Mouse (Mus musculus) NIH3T3 (cell line): ENCODE measurements around the gene Hecw1.

Source experiments
- DNase-seq: peaks from one replicate; pipeline ENCODE4 v3.0.0-alpha.2; 2012; ENCODE audit warnings: low read depth

Gene Hecw1

DNA sequence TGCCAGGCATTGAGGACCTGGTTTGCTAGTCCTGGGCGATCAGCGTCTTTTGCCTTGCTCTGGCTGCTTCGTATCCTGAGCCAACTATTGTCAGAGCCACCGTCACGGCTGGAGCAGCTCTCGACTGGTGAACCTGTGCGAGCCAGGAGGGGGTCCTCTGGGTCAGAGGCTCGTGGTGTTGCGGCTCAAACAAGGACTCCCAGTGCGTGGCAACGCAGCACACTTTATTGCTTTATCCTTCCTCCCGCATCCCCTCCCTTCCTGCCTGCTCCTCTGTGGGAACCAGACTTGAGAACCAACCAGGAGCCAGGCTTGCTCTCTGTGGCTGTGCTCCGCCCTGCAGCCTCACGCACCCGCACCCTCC, at the start of gene Hecw1:
Gene Hecw1 (minus strand): TSS at position 323 of the 364 bp plus-strand sequence.
- no peak for DNase-seq

GRCm38 (mm10) chr13:14561336-14561735, 38.3 kb upstream of the Hecw1 start:
- DNase-seq, result peak; percentile 60

DNA sequence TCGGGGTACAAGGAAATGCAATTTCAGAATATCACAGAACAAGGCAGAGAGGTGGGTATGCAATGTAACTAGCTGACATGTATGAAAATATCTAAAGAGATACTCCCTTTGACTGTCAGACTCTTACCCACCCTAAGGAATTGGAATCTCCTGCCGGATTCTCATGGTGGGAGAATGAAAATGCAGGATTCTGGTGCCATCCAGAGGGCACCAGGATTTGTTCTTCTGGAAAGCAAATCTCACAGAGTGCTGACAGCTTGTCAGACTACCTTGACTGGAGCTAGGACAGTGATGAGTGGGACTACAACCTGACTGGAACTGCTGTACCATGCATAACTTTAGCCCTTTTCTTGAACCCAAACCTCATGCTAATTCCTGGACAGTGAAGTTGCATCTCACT, 29.6 kb upstream of the Hecw1 start:
- peak; percentile 24 for DNase-seq

DNA sequence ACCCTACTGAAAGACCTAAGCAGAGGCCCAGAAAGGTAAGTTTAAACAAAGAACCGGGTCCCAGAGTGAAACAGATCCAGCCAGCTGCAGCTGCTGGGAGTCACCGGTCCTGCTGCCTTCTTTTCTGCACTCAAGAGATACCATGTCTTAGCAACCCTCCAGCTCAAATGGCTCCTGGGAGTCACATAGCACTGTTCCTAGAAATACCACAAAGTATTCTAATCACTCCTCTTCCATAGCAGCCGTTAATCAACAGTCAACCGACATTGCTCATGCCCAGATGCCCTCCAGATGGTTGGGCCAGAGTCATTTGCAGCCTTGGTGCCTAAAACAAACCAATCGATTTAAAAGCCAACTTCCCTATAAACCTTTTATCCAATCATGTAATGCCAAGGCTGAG, 19.8 kb upstream of the Hecw1 start:
- no peak for DNase-seq

GRCm38 (mm10) chr13:14522128-14522905, 711 bp downstream of the Hecw1 start:
- DNase-seq, result peak; percentile 3

GRCm38 (mm10) chr13:14521746-14522127, 1.3 kb downstream of the Hecw1 start:
- no peak for DNase-seq

- DNase-seq, result no peak
Measured at GRCm38 (mm10) chr13:14519605-14520004, 3.4 kb downstream of the Hecw1 start.

DNA sequence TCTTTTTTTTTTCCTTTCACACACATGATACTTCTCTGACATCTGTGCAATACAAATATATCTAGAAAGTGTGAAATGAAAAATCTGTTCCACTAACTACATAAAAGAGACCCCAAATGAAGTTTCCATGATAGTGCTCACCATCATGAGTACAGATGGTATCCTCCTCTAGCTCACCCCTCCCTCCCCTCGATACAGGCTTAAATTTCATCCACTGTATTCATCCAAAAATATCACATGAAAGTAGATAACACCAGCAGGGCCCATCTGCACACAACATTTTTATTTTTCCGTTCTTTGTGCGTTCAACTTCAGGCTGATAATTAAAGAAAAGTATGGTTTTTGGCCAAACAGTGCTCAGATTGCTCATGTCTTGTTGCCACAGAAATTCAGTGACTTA, 5.5 kb downstream of the Hecw1 start:
- no peak for DNase-seq

DNA sequence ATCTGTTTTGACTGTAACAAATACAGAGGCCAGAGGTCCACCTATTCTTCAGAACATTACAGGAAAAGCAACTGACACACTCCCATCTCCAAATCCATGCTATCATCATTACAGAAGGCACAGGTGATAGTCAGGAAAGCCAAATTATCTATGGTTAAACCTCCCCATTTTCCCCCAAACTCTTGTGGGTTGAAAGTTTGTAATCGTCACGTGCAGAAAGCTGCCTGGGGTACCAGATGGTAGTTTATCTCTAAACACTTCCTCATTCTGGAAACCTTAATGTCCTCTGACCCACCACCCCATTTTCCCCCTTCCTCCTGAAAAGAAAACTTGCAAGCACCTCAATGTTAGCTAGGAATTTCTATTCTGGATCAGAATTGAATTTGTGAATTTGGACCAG, 7.9 kb downstream of the Hecw1 start:
- DNase-seq, result no peak

GRCm38 (mm10) chr13:14513934-14514333, 9.1 kb downstream of the Hecw1 start:
- no peak for DNase-seq

DNA sequence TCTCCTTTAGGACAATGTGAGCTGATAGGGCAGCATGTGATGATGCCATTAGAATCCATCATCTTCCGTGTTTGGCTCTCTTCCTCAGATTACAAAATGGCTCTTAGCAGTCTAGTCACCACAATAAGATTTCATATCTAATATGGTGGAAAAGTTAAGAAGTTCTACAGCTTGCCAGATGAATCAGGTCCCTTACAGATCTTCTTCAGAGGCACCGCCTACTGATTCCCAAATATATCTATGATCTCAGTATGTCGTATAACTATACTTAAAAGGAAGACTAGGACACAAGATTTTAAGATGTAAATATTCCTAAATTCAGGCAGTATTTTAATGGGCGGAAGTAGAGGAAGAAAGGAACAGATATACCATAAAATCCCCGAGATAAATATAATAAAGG, 16.3 kb downstream of the Hecw1 start:
- DNase-seq, result no peak

- DNase-seq, result no peak
Measured at GRCm38 (mm10) chr13:14500251-14500650, 22.8 kb downstream of the Hecw1 start.

DNA sequence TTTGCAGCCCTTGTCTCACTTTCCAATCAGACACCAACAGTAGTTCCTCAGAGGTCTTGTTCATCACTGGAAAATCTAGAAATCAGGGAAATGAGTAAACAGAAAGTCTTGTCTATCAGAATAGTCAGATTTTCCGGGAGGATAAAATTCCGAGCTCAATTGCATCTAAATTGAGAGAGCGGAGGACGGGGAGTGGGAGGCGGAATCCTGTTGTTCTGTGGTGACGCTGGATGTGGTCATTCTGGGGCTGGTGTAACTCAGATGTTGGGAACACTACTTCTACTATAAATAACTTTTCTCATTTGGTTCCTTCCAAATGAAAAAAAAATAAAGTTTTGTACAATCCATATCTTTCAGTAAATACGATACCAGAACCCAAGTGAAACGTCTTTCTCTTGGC, 24.2 kb downstream of the Hecw1 start:
- DNase-seq, result no peak

DNA sequence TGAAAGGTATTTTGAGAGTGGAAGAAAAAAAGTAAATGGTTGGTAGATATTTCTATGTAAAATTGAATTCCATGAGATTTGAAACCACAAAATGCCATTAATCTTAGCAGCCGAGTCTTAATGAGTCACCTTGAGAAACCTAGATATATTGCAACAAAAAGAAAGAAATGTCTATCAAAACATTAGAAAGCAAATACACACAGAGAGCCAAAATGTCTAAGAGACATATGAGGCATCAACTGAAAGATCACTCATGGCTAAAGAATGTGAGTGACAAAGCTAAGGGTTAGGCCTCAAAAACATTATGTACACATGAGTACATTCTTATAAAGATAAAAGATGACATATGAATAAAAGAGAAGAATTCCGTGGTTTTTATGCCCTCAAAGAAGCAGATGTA, 26.1 kb downstream of the Hecw1 start:
- DNase-seq, result peak; percentile 59

DNA sequence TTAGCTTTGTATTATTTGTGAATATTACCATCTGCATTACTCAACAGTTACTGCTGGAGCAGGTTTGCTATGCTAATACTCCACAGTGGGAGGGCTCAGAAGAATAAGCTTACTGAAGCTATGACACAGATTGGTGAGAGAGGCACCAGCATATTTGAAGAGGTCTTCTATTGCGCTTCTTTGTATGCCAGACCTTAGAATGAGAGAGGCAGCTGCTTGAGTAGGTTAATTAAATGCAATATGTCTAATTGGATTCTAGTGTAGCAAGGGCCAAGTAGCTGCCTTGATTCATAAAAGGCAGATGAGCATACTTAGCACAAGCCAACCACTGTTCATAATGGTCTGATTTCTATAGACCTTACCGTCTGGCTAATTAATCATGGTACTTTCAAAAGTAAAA, 35.2 kb downstream of the Hecw1 start:
- DNase-seq, result no peak

DNA sequence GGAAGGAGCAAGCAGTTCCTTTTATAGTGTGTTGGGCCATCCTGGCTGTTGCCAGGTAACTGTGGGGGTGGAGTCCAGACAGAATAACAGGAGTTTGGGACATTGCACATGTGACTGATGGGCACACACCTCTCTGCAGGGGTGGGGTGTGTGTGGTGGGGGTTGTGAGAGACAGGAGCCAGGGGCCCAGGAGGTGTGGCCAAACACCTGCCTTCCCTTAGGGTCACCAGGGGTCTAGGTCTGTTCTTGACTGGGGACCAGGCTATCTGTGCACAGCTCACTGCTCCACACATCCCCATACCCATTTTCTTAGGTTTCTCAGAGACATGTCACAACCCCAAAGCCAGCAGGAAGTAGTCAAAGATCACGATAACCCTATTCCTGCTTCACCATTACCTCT, 51.9 kb downstream of the Hecw1 start:
- DNase-seq, result no peak

DNA sequence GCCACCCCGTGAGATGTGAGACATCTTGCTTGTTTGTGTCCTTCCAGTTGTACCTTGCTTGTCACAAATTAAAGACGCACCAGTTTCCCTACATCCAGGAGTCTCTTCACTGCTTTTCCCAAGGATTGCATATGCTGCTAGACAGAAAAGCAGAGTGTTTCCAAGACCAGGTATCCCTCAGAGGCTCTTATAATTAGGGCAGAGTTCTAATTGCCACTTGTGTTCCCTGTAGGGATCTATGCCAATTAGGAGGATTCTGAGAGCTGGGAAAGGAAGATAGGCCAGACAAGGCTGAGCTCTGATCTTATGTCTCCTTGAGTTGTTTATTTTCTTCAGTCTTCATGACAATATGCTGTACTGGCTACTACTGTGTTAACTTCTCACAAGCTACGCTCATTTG, 55.5 kb downstream of the Hecw1 start:
- DNase-seq, result no peak

DNA sequence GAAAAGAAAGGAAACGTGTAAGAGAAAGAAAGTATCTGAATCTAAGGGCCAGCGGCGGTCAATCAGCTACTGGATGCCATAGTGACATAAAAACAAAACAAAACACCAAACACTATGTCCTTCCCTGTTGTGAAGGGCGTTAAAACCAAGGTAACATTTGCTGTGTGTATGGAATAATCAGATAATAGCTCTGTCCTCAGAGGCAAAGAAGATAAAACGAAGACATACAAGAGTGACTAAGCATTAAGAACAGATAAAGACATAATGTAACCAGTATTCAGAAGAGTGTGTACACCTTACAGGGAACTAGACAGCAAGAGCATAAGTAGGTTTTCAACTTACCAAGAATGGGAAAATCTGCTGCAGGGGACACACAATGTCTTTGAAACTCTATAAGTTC, 62.0 kb downstream of the Hecw1 start:
- DNase-seq, result no peak

- no peak for DNase-seq
Measured at GRCm38 (mm10) chr13:14457043-14457442, 66.0 kb downstream of the Hecw1 start.

DNA sequence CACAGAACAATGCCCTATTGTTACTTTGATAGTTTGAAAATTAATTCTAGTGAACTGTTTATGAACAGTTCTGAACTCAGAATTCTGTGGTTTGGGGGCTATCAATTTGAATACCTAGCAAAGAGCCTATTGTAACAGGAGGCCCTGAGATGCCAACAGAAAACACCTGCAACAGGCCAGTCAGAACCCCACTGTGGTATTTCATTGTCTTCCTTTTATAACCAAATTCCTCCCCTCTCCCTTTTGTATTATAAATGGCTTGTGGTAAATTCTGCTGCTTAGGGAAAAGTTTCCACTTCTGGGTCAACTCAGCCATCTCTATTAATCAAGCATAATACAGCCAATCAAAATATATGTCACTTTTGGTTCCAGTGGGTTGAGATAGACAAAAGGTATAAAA, 83.5 kb downstream of the Hecw1 start:
- no peak for DNase-seq

GRCm38 (mm10) chr13:14428845-14429553, 94.0 kb downstream of the Hecw1 start:
- DNase-seq, result no peak

- no peak for DNase-seq
Measured at GRCm38 (mm10) chr13:14424836-14425235, 98.2 kb downstream of the Hecw1 start.

GRCm38 (mm10) chr13:14413405-14413804, 109.6 kb downstream of the Hecw1 start:
- no peak for DNase-seq

GRCm38 (mm10) chr13:14374470-14374869, 148.6 kb downstream of the Hecw1 start:
- DNase-seq, result no peak
